Mouse (Mus musculus) megakaryocyte, embryonic 14.5 days (primary cell): ENCODE measurements around the gene Ndel1.

Source experiments
- FLI1 ChIP-seq: IDR thresholded peaks from 2 replicates; pipeline ENCODE4 v1.6.1; 2012; ENCODE audit warnings: low read length, inconsistent platforms, mixed read lengths
- GATA1 ChIP-seq: IDR thresholded peaks from 3 replicates; pipeline ENCODE4 v1.6.1; 2012; ENCODE audit warnings: mixed read lengths, low read length, inconsistent platforms, borderline replicate concordance

- TF ChIP-seq GATA1 = no peak
- no peak for TF ChIP-seq FLI1
Measured at GRCm38 (mm10) chr11:68832793-68833192, 38.9 kb downstream of the Ndel1 start.
